Mouse (Mus musculus): ENCODE measurements around the gene Gtf3c5.

Gene Gtf3c5

GRCm38 (mm10) chr2:28525943-28526876 is 57.3 kb downstream of the Gtf3c5 start:
- in situ Hi-C loops (cut with MboI; ENCODE audit: low pct_unique_long_range_greater_than_20kb in 1 of 2, low sequenced_read_pairs in 2 of 2, unreplicated experiment in 1 of 2): no loop called here

GRCm38 (mm10) chr2:28525219-28525942 is 58.2 kb downstream of the Gtf3c5 start:
- in situ Hi-C loops (cut with MboI; ENCODE audit: low pct_unique_long_range_greater_than_20kb in 1 of 2, low sequenced_read_pairs in 2 of 2, unreplicated experiment in 1 of 2): no loop called here

GRCm38 (mm10) chr2:28524406-28524805 is 59.1 kb downstream of the Gtf3c5 start:
- in situ Hi-C loops (cut with MboI; ENCODE audit: low pct_unique_long_range_greater_than_20kb in 1 of 2, low sequenced_read_pairs in 2 of 2, unreplicated experiment in 1 of 2): no loop called here

- in situ Hi-C loops (cut with MboI; ENCODE audit: low pct_unique_long_range_greater_than_20kb in 1 of 2, low sequenced_read_pairs in 2 of 2, unreplicated experiment in 1 of 2): no loop called here
Observed at GRCm38 (mm10) chr2:28523643-28524117, 59.9 kb downstream of the Gtf3c5 start.

- in situ Hi-C loops (cut with MboI; ENCODE audit: low pct_unique_long_range_greater_than_20kb in 1 of 2, low sequenced_read_pairs in 2 of 2, unreplicated experiment in 1 of 2): no loop called here
Observed at GRCm38 (mm10) chr2:28522166-28522565, 61.4 kb downstream of the Gtf3c5 start.

GRCm38 (mm10) chr2:28521571-28522151 is 61.9 kb downstream of the Gtf3c5 start:
- in situ Hi-C loops (cut with MboI; ENCODE audit: low pct_unique_long_range_greater_than_20kb in 1 of 2, low sequenced_read_pairs in 2 of 2, unreplicated experiment in 1 of 2): no loop called here

GRCm38 (mm10) chr2:28520581-28520980 is 63.0 kb downstream of the Gtf3c5 start:
- in situ Hi-C loops (cut with MboI; ENCODE audit: low pct_unique_long_range_greater_than_20kb in 1 of 2, low sequenced_read_pairs in 2 of 2, unreplicated experiment in 1 of 2): no loop called here

- in situ Hi-C loops (cut with MboI; ENCODE audit: low pct_unique_long_range_greater_than_20kb in 1 of 2, low sequenced_read_pairs in 2 of 2, unreplicated experiment in 1 of 2): loop anchor here in 1 of 2 experiments (5.0 kb wide), 1 partner anchor 34 kb away; no protein-coding TSS in a partner anchor
Observed at GRCm38 (mm10) chr2:28518231-28518630, 65.3 kb downstream of the Gtf3c5 start.

GRCm38 (mm10) chr2:28517206-28517909 is 66.2 kb downstream of the Gtf3c5 start:
- in situ Hi-C loops (cut with MboI; ENCODE audit: low pct_unique_long_range_greater_than_20kb in 1 of 2, low sequenced_read_pairs in 2 of 2, unreplicated experiment in 1 of 2): loop anchor here in 1 of 2 experiments (5.0 kb wide), 1 partner anchor 35 kb away; no protein-coding TSS in a partner anchor
